Mouse (Mus musculus) erythroblast, embryonic 14.5 days (primary cell): ENCODE data around the gene Dlgap1.

Source experiments
- GATA1 ChIP-seq: IDR thresholded peaks from 2 replicates; pipeline ENCODE4 v1.6.1; 2012; ENCODE audit warnings: low read length, inconsistent platforms, mixed read lengths
- TAL1 ChIP-seq: IDR thresholded peaks from 3 replicates; pipeline ENCODE4 v1.6.1; 2012; ENCODE audit warnings: low read length, inconsistent platforms, mixed read lengths

DNA sequence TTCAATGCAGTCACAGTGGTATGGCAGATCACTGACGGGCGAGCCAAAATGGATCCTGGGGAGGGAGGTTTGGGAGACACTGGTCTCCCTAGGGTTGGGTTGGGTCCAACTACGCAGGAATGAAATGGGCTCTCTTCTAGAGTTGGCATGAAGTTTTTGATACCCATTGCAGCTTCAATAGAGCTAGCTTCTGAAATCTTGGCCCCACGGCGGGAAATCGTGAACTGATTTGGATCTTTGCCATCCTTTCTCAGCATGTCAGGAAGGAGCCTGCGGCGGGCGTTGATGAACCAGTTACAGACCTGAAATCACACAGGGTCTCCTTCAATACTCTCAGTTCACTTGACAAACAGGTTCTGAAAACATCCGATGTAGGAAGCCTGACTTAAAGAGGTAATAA lies 876.1 kb downstream of the Dlgap1 start:
- TF ChIP-seq GATA1 (no peak), TAL1 (no peak)
